Mouse (Mus musculus): ENCODE data around the gene Usp47.

- no peak for TF ChIP-seq POLR2A (IDR thresholded peaks at IDR 0.05; ENCODE audit: borderline replicate concordance, extremely low read depth, low read depth, low read length)
- TF ChIP-seq CTCF (IDR thresholded peaks at IDR 0.05; ENCODE audit: insufficient read depth, low read length): no peak
Observed at GRCm38 (mm10) chr7:112086186-112086585, 62.9 kb downstream of the Usp47 start.
